ENCODE assay signal across 25 mouse cellular contexts in the genomic region with DNA sequence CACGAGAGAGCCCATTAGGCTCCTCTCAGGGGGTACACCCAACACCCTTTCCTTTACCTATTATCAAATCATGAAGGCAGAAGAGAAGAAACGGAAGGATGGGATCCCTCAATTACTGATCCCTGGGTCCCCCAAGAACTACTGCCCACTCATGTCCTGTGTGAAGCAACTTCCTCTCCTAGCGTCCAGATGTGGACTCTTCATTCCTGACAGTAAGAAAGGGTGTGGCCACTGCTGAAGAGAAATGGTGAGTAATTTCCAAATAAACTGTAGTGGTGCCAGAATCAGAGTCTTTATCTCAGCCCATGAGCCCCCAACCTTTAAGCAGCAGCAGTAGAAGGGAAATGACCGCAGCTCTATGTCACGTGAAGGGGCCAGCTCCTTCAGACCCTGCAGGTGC.
DNase-seq lines count a peak whose midpoint lies in the region; ATAC-seq lines count a peak whose summit lies in the region.
"Had no signal": no experiment of that assay in that cellular context is flagged by ENCODE, and none has a peak within 500 bp of the region (broad histone marks: within the 10 kb centered on the region; RNA-seq: fewer than 3 reads in every experiment).

No protein-coding gene starts in this region.

- DNase-seq in heart, adult 11 months: peak; percentile 91
- no peak for DNase-seq in heart, adult 8-10 months (ENCODE audit: low spot score)
- DNase-seq in midbrain, embryonic 11.5 days (ENCODE audit: low spot score, missing footprints): peak; percentile 33
- DNase-seq in midbrain, embryonic 14.5 days: no peak
- DNase-seq in right cerebral cortex, postnatal 4 days: no peak
- DNase-seq in spleen, postnatal 14 days (ENCODE audit: low spot score in 2 of 2): no peak
- DNase-seq: adrenal gland, postnatal 10 days; adrenal gland, postnatal 36 days; cerebellum, adult 11 months; cerebellum, adult 2 months; cerebellum, postnatal 10 days; forebrain, postnatal 0 days; gastrocnemius, adult 2 months; gastrocnemius, postnatal 14 days; heart, adult 2 months had no signal

- no peak overlapping the region for H3K4me3 ChIP-seq in midbrain, embryonic 11.5 days (ENCODE audit: low read depth, low read length)
- H3K4me3 ChIP-seq in midbrain, embryonic 14.5 days (replicated peaks; ENCODE audit: low read depth, low read length): no peak overlapping the region
- H3K4me3 ChIP-seq: embryonic facial prominence, embryonic 12.5 days; embryonic facial prominence, embryonic 15.5 days; gastrocnemius, adult 2 months; heart, adult 2 months; hindbrain, embryonic 12.5 days; hindbrain, embryonic 15.5 days had no signal

- H3K9me3 ChIP-seq in midbrain, embryonic 11.5 days (ENCODE audit: control insufficient read depth, low read length): no peaks in the 10 kb centered on the region
- no peaks in the 10 kb centered on the region for H3K9me3 ChIP-seq in midbrain, embryonic 14.5 days (ENCODE audit: control insufficient read depth, low read length)
- H3K9me3 ChIP-seq: embryonic facial prominence, embryonic 12.5 days; embryonic facial prominence, embryonic 15.5 days; hindbrain, embryonic 12.5 days; hindbrain, embryonic 15.5 days had no signal

- H3K4me1 ChIP-seq in midbrain, embryonic 11.5 days (ENCODE audit: control insufficient read depth, insufficient read depth, low read length): no peaks in the 10 kb centered on the region
- H3K4me1 ChIP-seq in midbrain, embryonic 14.5 days (ENCODE audit: control insufficient read depth, insufficient read depth, low read length): no peaks in the 10 kb centered on the region
- H3K4me1 ChIP-seq: embryonic facial prominence, embryonic 12.5 days; embryonic facial prominence, embryonic 15.5 days; hindbrain, embryonic 12.5 days had no signal

- WGBS in midbrain, embryonic 11.5 days: 85% methylated on average over 5 of the region's 5 CpGs
- 87% methylated on average over 5 of the region's 5 CpGs for WGBS in midbrain, embryonic 14.5 days

- H3K9ac ChIP-seq in midbrain, embryonic 11.5 days (ENCODE audit: low read length): no peak overlapping the region
- no peak overlapping the region for H3K9ac ChIP-seq in midbrain, embryonic 14.5 days (replicated peaks; ENCODE audit: low read length)
- H3K9ac ChIP-seq: embryonic facial prominence, embryonic 12.5 days; embryonic facial prominence, embryonic 15.5 days; forebrain, postnatal 0 days; hindbrain, embryonic 12.5 days; hindbrain, embryonic 15.5 days had no signal

- no peak overlapping the region for H3K4me2 ChIP-seq in midbrain, embryonic 11.5 days
- H3K4me2 ChIP-seq in midbrain, embryonic 14.5 days (ENCODE audit: low read length): no peak overlapping the region
- H3K4me2 ChIP-seq: embryonic facial prominence, embryonic 12.5 days; embryonic facial prominence, embryonic 15.5 days; heart, embryonic 11.5 days; hindbrain, embryonic 12.5 days; hindbrain, embryonic 15.5 days had no signal

- no peak for ATAC-seq in midbrain, embryonic 11.5 days (ENCODE audit: low FRiP score)
- ATAC-seq in midbrain, embryonic 14.5 days (ENCODE audit: low FRiP score, low TSS enrichment): no peak
- 0 out of 2 replicates have a peak, but pooled peaks have one; percentile 32 for ATAC-seq in common myeloid progenitor, adult 5-6 weeks (replicated peaks; ENCODE audit: low read depth, poor library complexity, severe bottlenecking)
- peak; percentile 77 for ATAC-seq in megakaryocyte progenitor cell, adult 5-6 weeks (replicated peaks; ENCODE audit: poor library complexity)
- ATAC-seq: CD4-positive, CD25-positive, alpha-beta regulatory T cell, adult 4 months; forebrain, embryonic 14.5 days; forebrain, postnatal 0 days; Patski had no signal

- no peak overlapping the region for H3K27ac ChIP-seq in midbrain, embryonic 11.5 days (ENCODE audit: low read depth, low read length)
- H3K27ac ChIP-seq in midbrain, embryonic 14.5 days (replicated peaks; ENCODE audit: low read depth, low read length): no peak overlapping the region
- H3K27ac ChIP-seq: embryonic facial prominence, embryonic 12.5 days; embryonic facial prominence, embryonic 15.5 days; gastrocnemius, adult 2 months; heart, adult 2 months; hindbrain, embryonic 12.5 days; hindbrain, embryonic 15.5 days had no signal

- H3K27me3 ChIP-seq in midbrain, embryonic 11.5 days (ENCODE audit: control insufficient read depth, insufficient read depth, low read length): no peaks in the 10 kb centered on the region
- no peaks in the 10 kb centered on the region for H3K27me3 ChIP-seq in midbrain, embryonic 14.5 days (ENCODE audit: control insufficient read depth, insufficient read depth, low read length)
- H3K27me3 ChIP-seq: embryonic facial prominence, embryonic 15.5 days; hindbrain, embryonic 12.5 days; hindbrain, embryonic 15.5 days; Patski had no signal

- no peaks in the 10 kb centered on the region for H3K36me3 ChIP-seq in midbrain, embryonic 11.5 days (ENCODE audit: control insufficient read depth, insufficient read depth, low read length)
- H3K36me3 ChIP-seq in midbrain, embryonic 14.5 days (ENCODE audit: control insufficient read depth, insufficient read depth, low read length): no peaks in the 10 kb centered on the region
- H3K36me3 ChIP-seq: embryonic facial prominence, embryonic 12.5 days; embryonic facial prominence, embryonic 15.5 days; hindbrain, embryonic 12.5 days; hindbrain, embryonic 15.5 days had no signal

Comparison
In these comparisons a context has a peak if more than half of its experiments do, and no peak if none do; other contexts are left out.
1. DNase-seq: peak in heart, adult 11 months (single experiment) and midbrain, embryonic 11.5 days (single experiment); none in heart, adult 8-10 months (single experiment), midbrain, embryonic 14.5 days (single experiment), right cerebral cortex, postnatal 4 days (single experiment) and spleen, postnatal 14 days (0 of 2).
2. ATAC-seq: peak in common myeloid progenitor, adult 5-6 weeks (single experiment) and megakaryocyte progenitor cell, adult 5-6 weeks (single experiment); none in midbrain, embryonic 11.5 days (single experiment) and midbrain, embryonic 14.5 days (single experiment).